Mouse (Mus musculus): ENCODE results near the gene Pitpnm2.
"Not testable (repeated sequence)": the region's sequence is repeated elsewhere in the genome, so short reads cannot be mapped to it uniquely, and the experiment has no call there.

The Pitpnm2 gene

DNA sequence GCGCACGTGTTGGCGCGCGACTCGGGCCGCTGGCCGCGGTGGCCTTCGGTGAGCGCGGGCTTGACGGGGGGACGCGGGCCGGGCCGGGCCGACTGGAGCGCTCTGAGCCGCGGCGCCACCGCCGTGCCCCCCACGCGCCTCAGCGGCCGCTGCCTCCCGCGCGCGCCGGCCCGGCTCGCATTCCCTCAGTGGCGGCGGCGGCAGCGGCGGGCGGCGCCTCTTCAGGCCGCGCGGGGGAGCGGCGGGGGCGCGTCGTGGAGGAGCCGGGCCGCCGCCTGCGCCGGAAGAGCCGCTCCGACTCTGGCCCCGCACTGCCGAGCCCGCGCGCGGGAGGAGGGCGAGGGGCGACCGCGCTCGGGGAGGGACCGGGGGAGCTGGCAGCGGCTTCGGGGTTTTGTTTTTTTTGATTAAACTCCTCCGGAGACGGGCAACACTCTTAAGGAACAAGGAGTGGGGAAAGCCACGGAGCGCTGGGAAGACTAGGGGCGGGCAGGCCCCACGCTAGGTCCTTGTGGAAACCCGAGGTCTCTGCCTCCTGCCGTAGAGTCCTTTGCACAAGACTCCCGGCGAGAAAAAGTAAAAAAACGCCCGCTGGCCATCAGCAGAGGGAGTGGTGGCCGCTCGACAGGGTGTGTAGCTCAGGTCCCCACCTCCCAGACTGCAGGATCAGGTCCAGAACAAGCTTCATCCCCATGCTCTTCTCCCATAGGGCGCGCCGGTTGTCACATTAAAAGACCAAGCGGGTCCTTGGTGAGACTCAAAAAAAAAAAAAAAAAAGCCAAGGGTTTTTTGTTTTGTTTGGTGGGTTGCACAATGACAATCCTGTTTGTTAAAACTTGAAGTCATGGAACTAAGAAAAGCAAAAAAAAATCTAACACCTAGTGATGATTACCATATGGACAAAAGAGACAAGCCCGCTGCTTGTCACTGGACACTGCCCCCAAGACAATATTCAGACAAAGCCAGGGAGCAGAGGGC lies at the start of gene Pitpnm2:
Pitpnm2 (minus strand) TSS at position 147 of the 978 bp plus-strand sequence.
- no peak for DNase-seq (ENCODE audit: low spot score in 2 of 2)

DNA sequence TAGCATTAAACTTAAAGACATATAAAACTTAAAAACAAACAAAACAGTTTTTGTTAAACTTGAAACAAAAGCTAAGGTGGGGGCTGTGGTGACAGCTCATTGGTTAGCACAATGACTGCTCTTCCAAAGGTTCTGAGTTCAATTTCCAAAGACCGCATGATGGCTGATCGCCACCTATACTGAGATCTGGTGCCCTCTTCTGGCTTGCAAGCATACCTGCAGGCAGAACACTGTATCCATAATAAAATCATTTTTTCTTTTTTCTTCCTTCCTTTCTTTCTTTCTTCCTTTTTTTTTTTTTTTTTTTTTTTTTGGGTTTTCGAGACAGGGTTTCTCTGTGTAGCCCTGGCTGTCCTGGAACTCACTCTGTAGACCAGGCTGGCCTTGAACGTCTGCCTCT lies 49.7 kb upstream of the Pitpnm2 start:
- DNase-seq (ENCODE audit: low spot score in 2 of 2), result not testable (repeated sequence)

DNA sequence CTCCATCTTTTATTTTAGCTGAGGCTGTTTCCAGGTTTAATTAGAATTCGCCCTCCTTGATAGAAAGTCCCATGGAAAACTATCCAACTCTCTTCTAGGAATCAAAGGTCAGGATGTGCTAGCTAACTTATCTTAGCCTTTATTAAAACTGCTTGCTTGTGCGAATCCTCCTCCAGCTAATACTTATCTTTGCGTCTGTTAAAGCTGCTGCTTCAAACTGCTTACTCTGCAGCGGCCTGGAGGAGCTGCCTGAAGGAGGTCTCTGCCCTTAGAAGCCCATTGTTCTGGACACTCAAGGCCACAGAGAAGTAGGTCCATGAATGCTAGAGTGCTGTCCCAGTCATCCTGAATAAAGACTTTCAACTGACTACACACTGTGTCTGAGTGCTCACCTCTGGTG lies 46.9 kb upstream of the Pitpnm2 start:
- no peak for DNase-seq (ENCODE audit: low spot score in 2 of 2)

DNA sequence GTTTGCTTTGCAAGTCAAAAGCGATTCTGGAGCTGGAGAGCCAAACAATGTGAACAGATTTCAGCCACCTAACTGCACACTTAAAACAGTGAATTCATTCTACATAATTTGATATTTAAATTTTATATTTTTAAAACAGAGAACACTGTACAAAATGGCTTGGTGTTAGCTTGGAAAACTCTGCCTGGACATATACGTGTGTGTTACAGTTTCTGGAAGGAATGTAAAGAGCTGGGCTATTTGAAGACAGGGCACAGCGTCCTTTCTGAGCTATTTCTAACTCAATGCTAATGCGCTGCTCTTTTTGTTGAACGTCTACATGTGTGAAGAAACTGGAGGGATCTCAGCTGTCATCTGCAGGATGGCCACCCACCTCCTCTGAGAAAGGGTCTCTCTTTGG lies 44.4 kb upstream of the Pitpnm2 start:
- no peak for DNase-seq (ENCODE audit: low spot score in 2 of 2)

DNA sequence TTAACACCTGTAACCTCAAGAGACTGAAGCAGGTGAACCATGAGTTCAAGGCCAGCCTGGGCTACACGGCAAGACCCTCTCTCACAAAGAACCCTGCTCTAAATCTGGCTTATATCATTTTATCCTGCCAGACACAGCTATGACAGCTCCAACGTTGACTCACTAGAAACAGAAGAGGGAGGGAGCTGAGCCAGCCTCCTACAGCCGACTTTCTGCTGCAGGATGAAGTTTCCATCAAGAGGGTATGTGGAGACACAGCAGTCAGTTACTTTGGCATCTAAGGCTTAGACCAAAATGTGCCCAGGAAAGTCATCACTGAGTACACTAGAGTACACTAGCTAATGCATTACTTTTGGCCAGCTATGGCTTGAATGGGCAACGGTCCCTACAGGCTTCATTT lies 40.7 kb upstream of the Pitpnm2 start:
- no peak for DNase-seq (ENCODE audit: low spot score in 2 of 2)

DNA sequence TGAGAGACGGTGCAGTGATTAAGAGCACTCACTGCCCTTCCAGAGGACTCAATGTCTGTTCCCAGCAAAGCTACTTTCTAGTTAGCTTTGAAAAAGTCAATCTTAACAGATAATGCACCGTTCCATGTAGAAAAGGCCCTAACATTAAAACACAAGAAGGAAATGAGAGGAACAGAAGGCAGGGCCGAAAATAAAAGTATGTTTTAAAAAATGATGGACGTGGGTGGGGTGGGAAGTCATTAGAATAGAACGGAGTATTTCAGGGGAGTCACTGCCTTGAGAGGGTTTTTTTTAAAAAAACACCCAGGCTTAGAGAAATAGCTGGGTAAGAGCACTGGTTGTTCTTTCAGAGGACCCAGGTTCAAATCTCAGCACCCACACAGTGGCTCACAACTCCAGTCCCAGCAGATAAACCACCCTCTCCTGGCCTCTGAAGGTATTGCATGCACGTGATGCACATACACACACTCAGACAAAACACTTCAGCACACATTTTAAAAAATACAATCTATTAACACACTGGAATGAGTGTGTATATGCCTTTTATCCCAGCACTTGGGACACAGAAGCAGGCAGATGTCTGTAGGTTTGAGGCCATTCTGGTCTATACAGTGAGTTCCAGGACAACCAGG lies 38.2 kb upstream of the Pitpnm2 start:
- DNase-seq (ENCODE audit: low spot score in 2 of 2), result no peak

DNA sequence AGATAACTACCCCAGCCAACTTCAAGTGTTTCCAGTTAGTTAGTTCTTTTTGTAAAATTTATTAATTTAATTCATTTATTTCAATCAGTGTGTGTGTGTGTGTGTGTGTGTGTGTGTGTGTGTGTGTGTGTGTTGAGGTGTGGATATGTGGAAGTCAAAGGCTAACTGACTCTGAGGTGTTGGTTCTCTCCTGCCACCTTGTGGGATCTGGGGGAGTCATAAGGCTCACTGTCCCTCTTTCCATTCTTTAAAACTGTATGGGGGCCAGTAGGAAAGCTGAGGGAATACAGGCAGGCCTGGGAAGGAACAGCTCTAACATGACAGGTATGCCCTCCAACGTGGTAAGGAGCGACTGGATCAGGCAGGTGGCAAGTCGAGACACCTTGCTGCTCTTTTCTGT lies 34.8 kb upstream of the Pitpnm2 start:
- DNase-seq (ENCODE audit: low spot score in 2 of 2), result no peak

DNA sequence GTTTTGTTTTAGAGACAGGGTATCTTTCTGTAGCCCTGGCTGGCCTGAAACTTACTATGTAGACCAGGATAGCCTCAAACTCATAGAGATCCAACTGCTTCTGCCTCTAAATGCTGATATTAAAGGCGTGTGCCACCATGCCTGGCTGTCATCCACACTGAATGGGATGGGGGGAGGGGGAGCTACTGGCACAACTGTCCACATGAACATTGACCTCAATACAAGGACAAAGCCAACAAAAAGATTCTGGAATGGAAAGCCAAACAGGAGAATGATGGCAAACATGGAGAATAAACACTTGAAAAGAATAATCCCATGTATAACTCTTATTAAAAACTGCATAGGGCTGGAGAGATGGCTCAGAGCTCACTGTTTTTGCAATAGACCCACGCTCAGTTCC lies 33.3 kb upstream of the Pitpnm2 start:
- DNase-seq (ENCODE audit: low spot score in 2 of 2), result no peak

DNA sequence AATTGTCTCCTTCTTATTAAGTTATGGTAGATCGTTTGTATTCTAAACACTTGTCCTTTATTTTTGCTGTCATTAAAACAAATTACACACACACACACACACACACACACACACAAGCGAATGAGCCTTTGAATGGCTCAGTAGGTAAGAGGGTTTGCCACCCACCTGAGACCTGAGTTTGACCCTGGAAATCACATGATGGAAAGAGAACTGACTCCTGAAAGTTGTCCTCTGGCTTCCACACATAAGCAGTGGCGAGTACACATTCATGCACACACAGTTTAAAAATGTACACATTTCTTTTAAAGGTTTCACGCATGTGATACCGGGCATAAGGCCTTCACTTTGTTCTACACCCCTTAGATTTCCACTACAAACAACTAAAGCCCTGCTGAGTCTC lies 20.7 kb upstream of the Pitpnm2 start:
- DNase-seq (ENCODE audit: low spot score in 2 of 2), result no peak

DNA sequence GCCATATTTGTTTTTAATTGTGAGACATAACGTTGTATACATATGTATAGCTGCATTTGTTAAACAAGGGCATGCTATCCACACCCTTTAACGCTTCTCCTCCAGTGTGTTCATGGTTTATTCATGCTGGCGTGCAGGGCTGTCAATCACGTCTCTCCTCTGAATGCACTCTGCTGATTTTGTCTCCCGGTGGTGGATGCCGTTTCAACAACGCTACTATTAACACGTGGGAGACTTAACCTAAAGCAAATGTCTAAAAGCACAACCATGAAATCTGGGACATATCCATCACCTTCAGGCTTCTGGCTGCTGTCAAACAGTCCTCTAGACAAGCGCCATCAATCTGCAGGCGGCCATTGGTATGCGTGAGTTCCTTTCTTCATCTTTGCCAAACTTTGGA lies 20.1 kb upstream of the Pitpnm2 start:
- no peak for DNase-seq (ENCODE audit: low spot score in 2 of 2)

DNA sequence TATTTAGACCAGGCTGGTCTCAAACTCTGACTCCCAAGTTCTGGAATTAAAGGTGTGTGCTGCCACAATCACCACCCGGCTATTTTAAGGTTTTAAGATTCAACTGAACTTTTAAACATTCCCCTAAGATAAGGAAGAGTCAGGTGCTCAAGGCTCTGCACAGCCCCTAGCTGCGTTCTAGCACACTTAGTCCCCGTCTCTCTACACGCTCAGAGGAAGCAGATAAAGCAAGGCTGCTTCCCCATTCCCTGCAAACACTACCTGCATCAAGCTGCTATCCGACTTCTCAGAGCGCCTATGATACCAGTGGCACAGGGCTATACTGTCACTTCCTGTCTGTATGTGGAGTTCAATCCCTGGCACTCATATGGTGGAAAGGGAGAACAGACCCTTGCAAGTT lies 18.1 kb upstream of the Pitpnm2 start:
- DNase-seq (ENCODE audit: low spot score in 2 of 2), result no peak

DNA sequence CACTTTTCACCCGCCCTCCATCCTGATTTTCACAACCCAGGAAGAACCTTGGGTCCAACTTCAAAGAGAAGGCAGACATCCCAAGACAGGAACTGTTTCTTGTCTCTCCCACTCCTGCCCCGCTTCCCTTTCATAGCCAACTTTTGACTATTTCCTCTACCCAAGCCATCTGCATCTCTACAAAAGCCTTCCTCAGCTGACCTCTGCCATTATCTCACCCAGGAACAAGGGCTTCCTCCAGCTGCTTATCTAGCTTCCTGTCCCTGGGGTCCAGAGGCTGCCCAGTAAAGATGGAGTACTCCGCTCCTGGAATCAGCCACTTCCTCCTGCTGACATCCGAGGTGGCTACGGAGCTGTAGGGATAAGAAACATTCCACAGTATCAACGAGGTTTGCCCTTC lies 17.3 kb upstream of the Pitpnm2 start:
- no peak for DNase-seq (ENCODE audit: low spot score in 2 of 2)

DNA sequence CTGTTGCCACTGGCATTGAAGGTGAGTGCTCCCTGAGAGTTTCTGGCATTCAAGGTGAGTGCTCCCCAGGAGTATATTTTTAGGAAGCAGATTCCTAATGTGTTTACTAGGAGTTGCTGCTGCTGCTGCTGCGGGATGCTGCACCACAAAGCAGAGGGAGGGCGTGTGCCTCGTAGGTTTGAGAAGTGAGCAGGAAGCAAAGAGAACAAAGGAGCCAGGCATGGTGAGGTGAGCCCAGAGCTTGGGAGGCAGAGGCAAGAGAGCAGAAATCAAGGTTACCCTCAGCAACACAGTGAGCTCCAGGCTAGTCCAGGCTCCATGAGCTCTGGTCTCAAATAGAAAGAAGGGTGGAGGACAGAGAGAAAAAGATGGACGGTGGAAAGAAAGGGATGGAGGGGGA lies 13.7 kb upstream of the Pitpnm2 start:
- no peak for DNase-seq (ENCODE audit: low spot score in 2 of 2)

DNA sequence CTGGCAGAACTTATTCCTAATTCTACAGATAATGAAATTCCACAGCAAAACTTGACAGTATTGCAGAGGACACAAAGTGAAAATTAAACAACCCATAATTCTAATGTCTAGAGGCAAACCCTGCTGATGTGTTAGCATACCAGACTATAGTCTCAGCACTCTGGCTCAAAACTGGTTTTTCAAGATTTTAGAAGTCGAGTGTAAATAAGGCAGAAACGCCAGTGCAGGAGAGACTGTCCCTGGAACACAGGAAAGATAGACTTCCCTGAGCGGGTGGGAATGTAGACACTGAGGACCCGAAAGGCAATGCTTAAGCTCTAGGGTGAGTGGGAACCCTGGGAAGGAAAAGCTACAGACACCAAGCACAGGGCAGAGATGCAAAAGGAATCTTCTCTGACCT lies 12.5 kb upstream of the Pitpnm2 start:
- DNase-seq (ENCODE audit: low spot score in 2 of 2), result no peak

DNA sequence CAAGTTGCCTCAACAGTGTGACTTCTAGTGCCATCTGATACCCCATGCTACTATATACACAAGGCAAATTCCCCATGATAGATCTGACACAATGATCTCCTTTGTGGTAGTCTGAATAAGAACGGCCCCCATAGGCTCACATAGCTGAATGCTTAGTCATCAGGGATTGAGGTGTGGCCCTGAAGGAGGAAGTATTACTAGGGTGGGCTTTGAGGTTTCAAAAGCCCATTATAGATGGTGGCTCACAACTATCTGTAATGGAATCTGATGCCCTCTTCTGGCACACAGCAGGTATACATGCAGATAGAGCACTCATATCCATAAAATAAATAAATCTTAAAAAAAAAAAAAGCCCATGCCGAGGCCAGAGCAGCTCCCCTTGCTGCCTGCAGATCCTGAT lies 9.6 kb upstream of the Pitpnm2 start:
- DNase-seq (ENCODE audit: low spot score in 2 of 2), result no peak

DNA sequence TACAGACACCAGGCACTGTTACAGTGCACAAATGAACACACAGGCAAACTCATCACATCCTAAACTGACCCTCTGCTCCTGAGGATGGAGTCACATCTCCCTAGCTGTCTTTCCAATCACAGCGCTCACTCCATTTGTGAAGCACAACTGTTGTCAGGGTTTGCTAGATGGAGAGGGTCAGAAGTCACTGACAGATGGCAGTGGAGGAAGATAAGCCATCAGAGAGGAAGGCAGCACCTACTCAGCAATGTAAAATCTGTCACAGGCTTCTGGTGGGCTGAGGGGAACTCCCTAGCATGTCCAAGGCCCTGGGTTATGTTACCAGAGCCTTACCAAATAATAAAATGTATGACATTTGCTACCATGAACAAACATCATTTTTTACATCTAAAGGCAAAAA lies 8.5 kb upstream of the Pitpnm2 start:
- DNase-seq (ENCODE audit: low spot score in 2 of 2), result no peak

DNA sequence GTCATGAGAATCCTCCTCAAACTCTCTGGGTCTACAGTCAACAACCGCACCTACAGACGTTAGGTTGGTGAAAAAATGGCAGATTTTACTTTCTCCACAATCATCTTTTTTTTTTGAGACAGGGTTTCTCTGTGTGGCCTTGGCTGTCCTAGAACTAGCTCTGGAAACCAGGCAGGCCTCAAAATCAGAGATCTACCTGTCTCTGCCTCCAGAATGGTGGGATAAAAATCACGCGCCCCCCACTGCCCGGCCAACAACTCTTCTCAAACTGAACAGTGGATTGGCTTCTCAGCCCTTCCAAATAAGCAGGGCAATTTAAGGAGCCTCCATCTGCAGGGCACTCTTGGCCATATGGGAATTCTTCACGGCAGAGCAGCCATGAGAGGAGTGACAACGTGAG lies 5.6 kb upstream of the Pitpnm2 start:
- DNase-seq (ENCODE audit: low spot score in 2 of 2), result no peak

DNA sequence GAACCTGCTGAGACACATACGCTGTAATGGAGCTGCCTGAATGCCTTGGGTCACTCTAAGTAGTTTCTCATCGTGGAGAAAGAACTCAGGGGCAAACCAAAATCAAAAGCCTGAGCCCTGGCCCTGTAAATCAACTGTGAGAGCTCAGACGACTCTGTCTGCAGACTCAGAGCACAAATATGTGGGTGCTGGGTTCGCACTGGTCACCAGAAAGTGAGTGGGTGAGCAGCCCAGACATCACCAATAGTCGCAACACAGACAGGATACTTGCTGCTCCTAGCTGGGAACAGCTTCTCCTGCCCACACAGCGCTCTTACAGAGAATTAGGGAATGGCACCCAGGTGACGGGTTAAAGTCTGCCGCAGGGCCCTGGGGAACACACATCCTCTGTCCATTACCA lies 4.0 kb upstream of the Pitpnm2 start:
- DNase-seq (ENCODE audit: low spot score in 2 of 2), result no peak

DNA sequence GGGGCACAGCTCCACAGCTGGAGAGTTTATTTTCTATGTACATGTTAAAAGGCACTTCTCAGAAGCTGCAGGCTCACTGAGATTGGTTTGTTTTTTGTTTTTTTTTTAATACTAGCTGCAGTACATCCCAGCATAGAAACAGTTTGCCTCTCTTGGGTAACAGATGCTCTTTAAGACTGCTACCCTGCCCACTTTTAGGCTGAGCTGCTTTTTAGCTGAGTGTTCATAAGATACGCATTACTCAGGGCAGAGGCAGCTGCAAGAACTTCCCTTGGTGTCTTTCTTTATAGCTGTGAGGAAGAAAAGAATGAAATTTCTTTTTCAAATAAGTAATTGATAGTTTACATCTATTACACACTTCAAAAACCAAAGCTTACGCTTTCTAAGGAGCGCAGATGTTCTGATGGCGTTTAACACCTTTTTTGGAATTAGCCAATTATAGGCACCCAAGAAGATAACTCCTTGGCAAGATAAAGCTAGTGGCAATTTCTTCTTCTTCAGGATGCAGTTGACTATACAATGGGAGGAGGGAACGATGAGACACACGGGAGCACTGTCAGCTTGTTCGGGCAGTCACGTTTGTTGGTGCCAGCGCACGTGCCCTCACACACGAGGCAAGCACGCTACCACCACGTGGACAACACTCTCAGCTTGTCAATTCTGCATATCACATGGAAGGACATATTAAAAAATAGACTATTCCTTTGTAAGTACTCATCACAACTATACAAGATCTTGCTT lies 3.2 kb upstream of the Pitpnm2 start:
- no peak for DNase-seq (ENCODE audit: low spot score in 2 of 2)

DNA sequence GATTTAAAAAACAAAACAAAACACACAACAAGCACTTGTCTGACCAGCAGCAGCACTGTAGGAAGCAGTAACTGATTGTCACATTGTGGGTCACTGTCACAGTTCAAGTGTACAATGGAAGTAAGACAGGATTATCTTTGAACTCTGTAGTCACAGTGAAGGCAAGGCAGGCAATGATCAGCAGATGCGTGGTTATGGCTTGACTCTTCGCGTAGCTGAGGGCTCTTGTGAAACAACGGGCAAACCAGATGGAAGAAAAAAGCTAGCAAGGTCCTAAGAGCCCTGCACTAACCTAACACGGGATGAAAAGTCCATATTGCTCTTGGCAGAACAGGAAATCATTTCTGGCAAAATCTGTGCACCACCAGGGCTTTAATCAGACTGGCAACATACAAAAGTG lies 1.5 kb upstream of the Pitpnm2 start:
- DNase-seq (ENCODE audit: low spot score in 2 of 2), result no peak

DNA sequence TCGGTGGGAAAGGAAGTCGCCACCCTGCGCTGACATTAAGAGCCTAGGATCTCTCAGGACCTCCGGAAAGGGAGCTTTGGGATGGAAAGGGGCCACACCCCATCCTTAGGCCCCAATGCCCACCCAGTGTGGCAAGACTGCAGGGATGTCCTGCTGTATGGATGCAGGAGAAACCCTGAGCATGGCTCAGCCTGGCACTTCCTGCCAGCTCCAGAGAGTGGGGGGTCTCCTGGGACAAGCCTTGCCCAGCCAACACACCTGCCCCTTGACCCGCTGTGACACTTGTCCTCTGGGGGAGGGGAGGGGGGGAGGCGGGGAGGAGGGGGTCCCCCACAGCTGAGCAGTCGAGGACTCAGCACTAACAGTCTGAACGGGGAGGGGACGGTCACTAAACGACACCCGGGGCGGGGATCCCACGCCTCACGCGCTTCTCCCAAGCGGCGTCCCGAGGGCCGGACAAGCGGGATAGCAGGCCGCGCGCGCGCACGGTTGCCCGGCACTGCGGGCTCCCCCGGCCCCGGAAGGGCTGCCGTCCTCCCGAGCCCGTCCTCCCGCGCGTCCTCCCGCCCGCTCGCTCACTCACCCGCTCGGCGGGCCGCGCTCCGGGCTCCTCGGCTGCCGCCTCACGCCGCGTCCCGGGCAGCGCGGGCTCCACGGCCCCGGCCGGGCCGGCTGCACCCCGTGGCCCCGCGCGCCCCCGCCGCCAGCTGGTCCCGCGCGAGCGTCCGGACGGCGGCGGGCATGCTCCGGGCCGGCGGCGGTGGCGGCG lies 531 bp downstream of the Pitpnm2 start:
- peak in 1 of 2 experiments; percentile 62 for DNase-seq (ENCODE audit: low spot score in 2 of 2)
